Mouse (Mus musculus): ENCODE measurements at regions not wholly inside any gene's neighbourhood (a gene's known extent, or its start where the extent isn't known, plus 50 kb on each side); places are given as distances from the start of the nearest gene placed in this dataset.
A peak's percentile ranks its signal among the peaks of the same experiment; 100 is the strongest.

DNA sequence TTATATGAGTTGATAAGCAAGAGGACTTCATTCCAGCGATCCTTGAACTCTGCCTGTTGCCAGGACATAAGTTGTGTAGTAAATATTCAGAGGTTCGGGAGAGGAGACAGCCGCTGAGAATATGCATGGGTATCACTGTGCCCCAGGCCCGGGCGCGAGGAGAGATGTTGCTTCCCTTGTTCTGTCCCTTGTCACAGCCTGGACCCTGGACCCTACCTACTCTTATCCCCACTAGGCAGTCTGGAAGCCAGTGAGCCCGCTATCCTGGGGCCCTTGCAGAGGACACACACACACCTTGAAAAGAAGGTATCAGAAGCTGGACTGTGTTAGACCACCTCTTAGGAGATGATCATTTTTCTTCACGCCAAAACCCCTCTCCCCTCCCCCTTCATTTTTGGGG lies 124.9 kb upstream of the Lemd2 start:
- Histone ChIP-seq H3K27me3 (ENCODE audit: control insufficient read depth, insufficient read depth, low read depth, low read length) (peaks cover 3% of the 10 kb centered on the region; the same call in 1 of the 2 replicates), H3K4me2 (ENCODE audit: low read depth, low read length) (no peak overlapping the region), H3K9me3 (ENCODE audit: control insufficient read depth, low read length) (no peaks in the 10 kb centered on the region), H3K4me3 (ENCODE audit: low read length) (no peak overlapping the region), H3K27ac (ENCODE audit: low read length) (no peak overlapping the region), H3K4me1 (replicated peaks; ENCODE audit: control insufficient read depth, insufficient read depth, low read length) (peaks cover 2% of the 10 kb centered on the region; the same call in 1 of the 2 replicates), H3K36me3 (ENCODE audit: control insufficient read depth, insufficient read depth, low read length) (no peaks in the 10 kb centered on the region), H3K9ac (ENCODE audit: low read length) (no peak overlapping the region)
- ATAC-seq (ENCODE audit: low read depth): no peak
- WGBS: 74% methylated on average over 8 of the region's 8 CpGs

DNA sequence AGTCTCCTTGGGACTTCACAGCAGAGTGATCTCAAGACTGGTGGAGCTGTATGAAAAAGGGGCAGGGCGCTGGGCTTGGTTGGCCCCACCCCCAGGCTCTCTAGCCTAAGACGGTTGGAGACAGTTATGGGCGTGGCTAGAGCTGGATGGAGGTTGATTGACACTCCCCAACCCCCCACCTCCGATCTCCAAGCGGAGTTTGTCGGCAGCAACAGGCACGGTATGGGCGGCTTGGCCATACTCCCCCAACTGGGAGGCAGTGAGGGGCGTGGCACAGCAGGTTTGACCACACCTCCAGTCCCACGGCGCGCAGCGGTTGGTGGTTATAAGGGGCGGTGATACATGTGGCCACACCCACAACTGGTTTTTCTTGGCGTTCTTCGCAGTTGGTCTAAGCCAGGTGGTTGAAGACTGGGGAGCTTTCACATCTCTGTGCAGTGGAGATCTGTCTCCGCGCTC lies 120.8 kb upstream of the Lemd2 start:
- H3K27me3 ChIP-seq (ENCODE audit: control insufficient read depth, insufficient read depth, low read depth, low read length): peaks cover 3% of the 10 kb centered on the region; the same call in 1 of the 2 replicates
- H3K27ac ChIP-seq (ENCODE audit: low read length): no peak overlapping the region
- peak; percentile 93 for ATAC-seq (ENCODE audit: low read depth)
- H3K4me1 ChIP-seq (replicated peaks; ENCODE audit: control insufficient read depth, insufficient read depth, low read length): 0 out of 2 replicates have a peak, but pooled peaks cover 2% of the 10 kb centered on the region
- H3K36me3 ChIP-seq (ENCODE audit: control insufficient read depth, insufficient read depth, low read length): no peaks in the 10 kb centered on the region
- no peaks in the 10 kb centered on the region for H3K9me3 ChIP-seq (ENCODE audit: control insufficient read depth, low read length)
- no peak overlapping the region for H3K9ac ChIP-seq (ENCODE audit: low read length)
- H3K4me2 ChIP-seq (ENCODE audit: low read depth, low read length): peak overlapping the region; percentile 47
- peak overlapping the region; percentile 29 for H3K4me3 ChIP-seq (ENCODE audit: low read length)
- WGBS: 6% methylated on average over 18 of the region's 18 CpGs

DNA sequence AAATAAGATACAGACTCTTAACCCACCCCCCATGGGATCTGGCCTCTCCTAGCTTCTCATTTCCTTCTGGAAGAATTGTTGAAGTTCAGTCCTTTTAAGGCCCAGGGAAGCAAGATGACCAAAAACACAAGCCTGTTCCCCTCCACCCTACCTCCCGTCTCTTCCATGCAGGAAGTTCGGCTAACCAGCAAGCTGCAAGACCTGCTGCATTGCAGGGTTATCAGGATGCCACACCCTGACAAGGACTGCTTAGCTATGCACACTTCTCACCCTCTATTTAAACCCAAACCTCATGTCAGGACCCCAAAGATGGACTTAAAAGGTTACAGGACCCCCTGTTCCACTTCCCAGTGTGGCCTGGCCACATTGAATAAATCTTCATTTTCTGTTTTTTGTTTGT lies 119.2 kb upstream of the Lemd2 start:
- ATAC-seq (ENCODE audit: low read depth): no peak
- H3K27me3 ChIP-seq (ENCODE audit: control insufficient read depth, insufficient read depth, low read depth, low read length): peaks cover 3% of the 10 kb centered on the region; the same call in 1 of the 2 replicates
- no peak overlapping the region for H3K4me2 ChIP-seq (ENCODE audit: low read depth, low read length)
- no peak overlapping the region for H3K9ac ChIP-seq (ENCODE audit: low read length)
- WGBS: 37% methylated on average over 2 of the region's 2 CpGs
- H3K27ac ChIP-seq (ENCODE audit: low read length): no peak overlapping the region
- peaks cover 6% of the 10 kb centered on the region; the same call in 1 of the 2 replicates for H3K4me1 ChIP-seq (replicated peaks; ENCODE audit: control insufficient read depth, insufficient read depth, low read length)
- no peaks in the 10 kb centered on the region for H3K36me3 ChIP-seq (ENCODE audit: control insufficient read depth, insufficient read depth, low read length)
- no peak overlapping the region for H3K4me3 ChIP-seq (ENCODE audit: low read length)
- no peaks in the 10 kb centered on the region for H3K9me3 ChIP-seq (ENCODE audit: control insufficient read depth, low read length)

DNA sequence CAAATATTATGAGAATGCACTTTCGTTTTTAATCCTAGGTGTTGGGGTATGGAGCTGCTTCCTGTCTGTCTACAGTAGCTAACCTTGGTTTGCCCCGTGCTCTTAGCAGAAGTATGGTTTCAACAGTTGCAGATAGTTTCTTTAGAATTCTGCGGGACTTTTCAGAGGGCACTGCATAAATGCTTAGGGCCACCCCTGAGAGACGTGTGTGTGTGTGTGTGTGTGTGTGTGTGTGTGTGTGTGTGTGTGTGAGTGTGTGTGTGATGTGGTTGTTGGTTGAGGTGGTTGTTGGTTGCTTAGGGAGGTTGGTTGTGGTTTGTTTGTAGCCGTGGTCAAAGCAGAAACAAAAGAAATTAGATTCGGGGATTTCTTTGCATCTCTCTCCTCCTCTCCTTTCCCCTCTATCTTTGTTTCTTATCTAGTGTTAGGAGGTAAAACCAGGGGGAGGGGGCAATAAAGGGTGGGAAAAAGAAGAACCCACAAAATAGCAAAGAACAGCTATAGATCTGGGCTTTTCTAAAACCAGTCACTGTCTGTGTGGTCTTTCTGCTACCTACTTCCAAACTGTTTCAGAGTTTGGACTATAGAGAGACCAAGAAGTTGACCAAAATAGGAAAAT lies 118.7 kb upstream of the Lemd2 start:
- WGBS: 58% methylated on average over 6 of the region's 6 CpGs
- no peaks in the 10 kb centered on the region for H3K9me3 ChIP-seq (ENCODE audit: control insufficient read depth, low read length)

DNA sequence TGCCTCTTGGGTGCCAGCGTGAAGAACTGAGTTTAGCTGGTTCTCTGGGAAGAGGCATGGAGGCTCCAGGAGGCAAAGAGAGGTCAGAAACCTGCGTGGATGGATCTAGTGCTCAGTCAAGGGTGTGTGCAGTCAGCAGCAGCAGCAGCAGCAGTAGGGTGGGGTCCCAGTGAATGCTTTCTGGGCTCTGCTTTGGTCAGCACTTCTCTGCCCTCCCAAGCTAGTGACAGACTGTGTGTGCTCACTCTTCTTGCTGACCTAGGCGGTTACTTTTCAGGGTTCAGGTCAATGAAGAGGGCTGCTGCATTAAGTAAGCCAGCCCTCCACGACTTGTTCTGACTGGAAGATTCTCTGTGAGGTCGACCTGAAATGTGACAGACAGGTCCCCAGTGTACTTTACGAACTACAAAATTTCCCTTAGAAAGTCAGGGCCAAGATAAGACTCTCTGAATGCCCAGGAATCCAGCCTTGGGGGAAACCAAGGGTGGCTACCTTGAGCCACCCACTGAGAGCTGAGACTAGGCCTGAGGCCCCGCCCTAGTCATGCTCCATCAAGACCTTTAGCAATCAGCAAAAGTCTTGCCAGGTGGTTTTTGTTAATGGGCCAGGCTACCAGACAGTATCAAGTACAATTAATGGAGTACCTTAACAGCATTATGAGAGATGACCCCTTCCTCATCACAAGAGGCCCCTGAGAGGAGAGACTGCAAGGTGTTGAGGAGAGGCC lies 114.9 kb upstream of the Lemd2 start:
- Histone ChIP-seq H3K4me2 (ENCODE audit: low read depth, low read length) (no peak overlapping the region), H3K4me1 (replicated peaks; ENCODE audit: control insufficient read depth, insufficient read depth, low read length) (peaks cover 29% of the 10 kb centered on the region), H3K9me3 (ENCODE audit: control insufficient read depth, low read length) (no peaks in the 10 kb centered on the region), H3K36me3 (ENCODE audit: control insufficient read depth, insufficient read depth, low read length) (no peaks in the 10 kb centered on the region), H3K27ac (ENCODE audit: low read length) (no peak overlapping the region; the same call in 1 of the 2 replicates), H3K9ac (ENCODE audit: low read length) (no peak overlapping the region), H3K4me3 (ENCODE audit: low read length) (no peak overlapping the region), H3K27me3 (ENCODE audit: control insufficient read depth, insufficient read depth, low read depth, low read length) (no peaks in the 10 kb centered on the region)
- ATAC-seq (ENCODE audit: low read depth): no peak
- 71% methylated on average over 7 of the region's 7 CpGs for WGBS

More for the DNA sequence above, 118.7 kb upstream of the Lemd2 start:
- H3K27me3 ChIP-seq (ENCODE audit: control insufficient read depth, insufficient read depth, low read depth, low read length): peaks cover 3% of the 10 kb centered on the region; the same call in 1 of the 2 replicates
- no peak overlapping the region for H3K27ac ChIP-seq (ENCODE audit: low read length)
- H3K4me2 ChIP-seq (ENCODE audit: low read depth, low read length): no peak overlapping the region
- no peaks in the 10 kb centered on the region for H3K36me3 ChIP-seq (ENCODE audit: control insufficient read depth, insufficient read depth, low read length)
- H3K4me1 ChIP-seq (replicated peaks; ENCODE audit: control insufficient read depth, insufficient read depth, low read length): peaks cover 11% of the 10 kb centered on the region
- H3K4me3 ChIP-seq (ENCODE audit: low read length): no peak overlapping the region
- H3K9ac ChIP-seq (ENCODE audit: low read length): no peak overlapping the region
- no peak for ATAC-seq (ENCODE audit: low read depth)

DNA sequence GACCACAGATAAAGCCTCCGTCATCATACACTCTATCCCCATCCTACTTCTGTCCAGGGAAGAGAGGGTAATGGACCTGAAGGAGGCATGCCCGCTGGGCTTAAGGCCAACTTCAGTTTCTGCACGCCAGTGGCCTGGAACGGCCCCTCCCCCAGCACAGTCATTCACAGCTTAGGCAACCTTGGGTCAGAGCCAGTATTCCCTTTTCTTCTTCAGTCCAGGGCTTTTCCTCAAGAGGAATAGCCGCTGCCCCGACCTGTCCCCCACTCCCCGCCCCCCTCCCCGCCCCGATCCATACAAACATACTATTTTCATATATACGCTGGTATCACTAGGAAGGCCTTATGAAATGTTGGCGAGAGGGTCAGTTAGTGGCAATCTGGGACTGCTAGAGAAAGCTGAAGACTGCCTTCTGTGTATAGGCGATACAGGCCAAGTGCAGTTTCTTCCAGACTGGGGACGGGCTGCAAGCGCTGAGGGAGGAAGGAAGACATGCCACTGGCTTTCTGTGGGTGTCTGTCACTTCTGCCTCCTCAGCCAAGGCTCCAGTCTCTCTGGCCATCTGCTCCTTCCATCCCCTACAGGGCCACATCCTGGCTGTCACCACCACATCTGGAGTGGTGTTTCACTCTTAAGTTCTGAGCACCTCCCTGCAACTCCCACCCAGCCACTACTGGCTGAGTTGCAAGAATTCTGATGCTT lies 113.5 kb upstream of the Lemd2 start:
- H3K9me3 ChIP-seq (ENCODE audit: control insufficient read depth, low read length): no peaks in the 10 kb centered on the region
- peaks cover 29% of the 10 kb centered on the region for H3K4me1 ChIP-seq (replicated peaks; ENCODE audit: control insufficient read depth, insufficient read depth, low read length)
- H3K36me3 ChIP-seq (ENCODE audit: control insufficient read depth, insufficient read depth, low read length): no peaks in the 10 kb centered on the region
- no peaks in the 10 kb centered on the region for H3K27me3 ChIP-seq (ENCODE audit: control insufficient read depth, insufficient read depth, low read depth, low read length)
- 23% methylated on average over 14 of the region's 14 CpGs for WGBS
- peak; percentile 83 for ATAC-seq (ENCODE audit: low read depth)
- no peak overlapping the region for H3K9ac ChIP-seq (ENCODE audit: low read length)
- H3K4me2 ChIP-seq (ENCODE audit: low read depth, low read length): peak overlapping the region; percentile 13; the same call in 1 of the 2 replicates
- no peak overlapping the region for H3K4me3 ChIP-seq (ENCODE audit: low read length)
- H3K27ac ChIP-seq (ENCODE audit: low read length): peak overlapping the region; percentile 53

DNA sequence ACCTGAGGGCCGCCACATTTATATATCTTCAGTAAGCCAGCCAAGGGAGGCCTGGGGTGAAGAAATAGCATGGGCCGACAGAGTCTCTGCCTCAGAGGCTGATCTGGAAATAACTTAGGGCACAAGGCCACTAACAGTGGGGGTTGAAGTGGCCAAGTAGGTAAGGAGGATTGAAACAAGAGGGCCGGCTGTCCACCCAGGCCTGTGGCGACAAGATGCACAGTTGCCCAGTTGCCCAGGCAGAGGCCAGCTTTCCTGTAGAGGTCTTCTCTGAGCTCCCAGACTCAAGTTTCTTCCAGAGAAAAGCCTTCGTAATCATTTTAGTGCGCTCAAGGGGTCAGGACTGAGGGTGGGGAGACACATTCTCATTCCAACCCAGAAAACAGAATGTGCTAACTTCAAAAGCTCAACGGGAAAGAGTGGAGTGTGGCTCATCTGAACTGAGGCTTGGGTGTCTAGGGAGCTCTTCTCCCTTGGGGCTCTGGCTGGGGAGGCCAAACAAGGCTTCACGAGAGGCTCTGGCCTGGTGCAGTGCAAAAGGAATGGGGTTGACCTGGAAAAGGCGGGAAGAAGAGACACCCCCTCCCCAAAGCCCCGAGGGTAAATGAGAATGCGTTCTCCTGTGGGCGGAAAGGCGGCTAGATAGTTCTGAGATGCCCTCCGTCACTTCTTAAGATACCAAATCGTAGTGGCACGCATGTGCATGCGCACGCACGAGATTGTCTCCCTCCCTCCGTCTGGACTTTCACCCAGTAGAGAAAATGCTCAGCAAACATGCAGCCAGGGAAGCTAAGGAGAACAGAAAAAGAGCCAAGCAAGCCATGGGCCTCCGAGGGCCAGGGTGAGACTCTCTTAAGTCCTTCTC lies 112.7 kb upstream of the Lemd2 start:
- Histone ChIP-seq H3K27me3 (ENCODE audit: control insufficient read depth, insufficient read depth, low read depth, low read length) (no peaks in the 10 kb centered on the region), H3K27ac (ENCODE audit: low read length) (0 out of 2 replicates have a peak overlapping the region, but pooled peaks have one; percentile 37), H3K9ac (ENCODE audit: low read length) (no peak overlapping the region), H3K36me3 (ENCODE audit: control insufficient read depth, insufficient read depth, low read length) (no peaks in the 10 kb centered on the region), H3K4me2 (ENCODE audit: low read depth, low read length) (peak overlapping the region; percentile 13; the same call in 1 of the 2 replicates), H3K4me1 (replicated peaks; ENCODE audit: control insufficient read depth, insufficient read depth, low read length) (peaks cover 29% of the 10 kb centered on the region), H3K9me3 (ENCODE audit: control insufficient read depth, low read length) (no peaks in the 10 kb centered on the region), H3K4me3 (ENCODE audit: low read length) (no peak overlapping the region)
- no peak for ATAC-seq (ENCODE audit: low read depth)
- WGBS: 68% methylated on average over 21 of the region's 21 CpGs

DNA sequence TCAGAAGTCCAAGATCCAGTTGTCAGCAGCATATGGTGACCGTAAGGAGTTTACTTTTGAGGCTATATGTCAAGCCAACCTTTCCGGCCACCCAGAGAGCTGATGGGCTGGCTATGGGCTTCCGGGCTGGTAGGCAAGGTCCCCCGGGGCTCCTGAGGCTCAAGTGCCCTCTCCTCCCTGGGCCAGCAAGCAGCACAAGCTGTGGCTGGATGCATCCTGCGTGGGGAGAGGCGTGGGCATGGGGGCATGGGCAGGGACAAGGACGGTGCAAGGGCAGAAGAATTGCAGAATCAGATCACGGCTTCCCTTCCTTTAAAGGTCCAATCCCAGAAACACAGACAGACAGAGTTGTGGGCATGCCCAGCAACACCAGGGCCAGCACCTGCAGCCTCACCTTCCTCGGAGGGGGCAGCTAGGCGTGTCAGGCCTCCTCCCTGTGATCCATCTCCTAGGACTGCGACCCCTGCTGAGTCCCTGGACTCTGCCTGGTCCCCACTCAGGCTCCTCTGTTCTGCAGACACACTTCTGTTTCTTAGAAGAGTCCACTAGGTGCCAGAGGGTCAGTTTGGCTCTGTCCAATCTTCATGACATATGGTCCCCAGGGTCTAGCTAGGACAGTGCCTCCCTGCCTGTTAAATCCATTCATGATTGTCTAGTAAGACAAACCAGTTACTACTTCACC lies 111.8 kb upstream of the Lemd2 start:
- Histone ChIP-seq H3K9ac (ENCODE audit: low read length) (no peak overlapping the region), H3K4me3 (ENCODE audit: low read length) (no peak overlapping the region), H3K36me3 (ENCODE audit: control insufficient read depth, insufficient read depth, low read length) (no peaks in the 10 kb centered on the region), H3K4me2 (ENCODE audit: low read depth, low read length) (no peak overlapping the region), H3K4me1 (replicated peaks; ENCODE audit: control insufficient read depth, insufficient read depth, low read length) (peaks cover 29% of the 10 kb centered on the region), H3K27me3 (ENCODE audit: control insufficient read depth, insufficient read depth, low read depth, low read length) (no peaks in the 10 kb centered on the region), H3K9me3 (ENCODE audit: control insufficient read depth, low read length) (no peaks in the 10 kb centered on the region), H3K27ac (ENCODE audit: low read length) (no peak overlapping the region)
- no peak for ATAC-seq (ENCODE audit: low read depth)
- 60% methylated on average over 11 of the region's 11 CpGs for WGBS

All from lung, embryonic 16.5 days (tissue).